Mouse (Mus musculus) liver, embryonic 11.5 days (tissue): ENCODE measurements at regions not wholly inside any gene's neighbourhood (a gene's known extent, or its start where the extent isn't known, plus 50 kb on each side); places are given as distances from the start of the nearest gene placed in this dataset.
A peak's percentile ranks its signal among the peaks of the same experiment; 100 is the strongest.

Experiments
- ATAC-seq: fragments of 200-750 bp; cut with Nextera tagmentation; replicated peaks from 2 replicates; pipeline ENCODE4 v1.8.0; 2017; ENCODE audit warnings: moderate number of reproducible peaks, mild to moderate bottlenecking, moderate TSS enrichment, moderate library complexity; ENCODE audit not compliant: low FRiP score
- DNase-seq: peaks from one replicate; pipeline ENCODE4 v3.0.0-alpha.2; 2017; ENCODE audit warnings: low spot score
- H3K27ac ChIP-seq: fragments of 300-500 bp; sonication (generic); 2 replicates; pipeline ENCODE4 v1.5.1; 2014; ENCODE audit warnings: mild to moderate bottlenecking, low read depth, low read length, control low read depth
- H3K27me3 ChIP-seq: fragments of 300-500 bp; sonication (generic); replicated peaks from 2 replicates; pipeline ENCODE4 v1.6.1; 2014; ENCODE audit warnings: low read length, mixed read lengths; ENCODE audit not compliant: control insufficient read depth, insufficient read depth
- H3K36me3 ChIP-seq: fragments of 300-500 bp; sonication (generic); 2 replicates; pipeline ENCODE4 v1.6.1; 2014; ENCODE audit warnings: mild to moderate bottlenecking, low read length, moderate library complexity, mixed read lengths; ENCODE audit not compliant: control insufficient read depth, insufficient read depth
- H3K4me1 ChIP-seq: fragments of 300-500 bp; sonication (generic); replicated peaks from 2 replicates; pipeline ENCODE4 v1.6.1; 2014; ENCODE audit warnings: low read length, mixed read lengths; ENCODE audit not compliant: control insufficient read depth, insufficient read depth
- H3K4me2 ChIP-seq: fragments of 300-500 bp; sonication (generic); 2 replicates; pipeline ENCODE4 v1.6.1; 2014; ENCODE audit warnings: mild to moderate bottlenecking, control low read depth, moderate library complexity
- H3K4me3 ChIP-seq: fragments of 300-500 bp; sonication (generic); 2 replicates; pipeline ENCODE4 v1.5.1; 2014; ENCODE audit warnings: low read depth, low read length, control low read depth
- H3K9ac ChIP-seq: fragments of 300-500 bp; sonication (generic); 2 replicates; pipeline ENCODE4 v1.6.1; 2014; ENCODE audit warnings: low read depth, low read length, control low read depth
- H3K9me3 ChIP-seq: fragments of 300-500 bp; sonication (generic); 2 replicates; pipeline ENCODE4 v1.6.1; 2016; ENCODE audit warnings: low read length, inconsistent platforms, mixed read lengths; ENCODE audit not compliant: control insufficient read depth
- WGBS: fragments of 180-500 bp; shearing (Covaris S2); extraction: QIAGEN DNeasy Blood & Tissue Kit; methylation state at CpG from one replicate; pipeline ENCODE4 v1.1.7; 2014; 5-methylcytosine and 5-hydroxymethylcytosine counted together

- Histone ChIP-seq H3K27me3 (no peaks in the 10 kb centered on the region), H3K4me3 (no peak overlapping the region), H3K9me3 (no peaks in the 10 kb centered on the region), H3K27ac (no peak overlapping the region), H3K9ac (no peak overlapping the region), H3K36me3 (no peaks in the 10 kb centered on the region), H3K4me1 (no peaks in the 10 kb centered on the region), H3K4me2 (no peak overlapping the region)
- no peak for DNase-seq
- ATAC-seq: no peak
- WGBS: 53% methylated on average over 14 of the region's 14 CpGs
Observed at GRCm38 (mm10) chr6:94401061-94401591, 99.0 kb upstream of the Slc25a26 start.

- no peaks in the 10 kb centered on the region for H3K4me1 ChIP-seq
- no peak overlapping the region for H3K27ac ChIP-seq
- no peaks in the 10 kb centered on the region for H3K36me3 ChIP-seq
- H3K9me3 ChIP-seq: no peaks in the 10 kb centered on the region
- H3K27me3 ChIP-seq: no peaks in the 10 kb centered on the region
- H3K9ac ChIP-seq: no peak overlapping the region
- no peak overlapping the region for H3K4me2 ChIP-seq
- ATAC-seq (0 out of 2 replicates have a peak, but pooled peaks have one; percentile 31), DNase-seq (no peak)
- H3K4me3 ChIP-seq: no peak overlapping the region
- WGBS: 43% methylated on average over 13 of the region's 13 CpGs
Observed at GRCm38 (mm10) chr6:94400471-94401051, 99.6 kb upstream of the Slc25a26 start.

- H3K27ac ChIP-seq: no peak overlapping the region
- ATAC-seq (no peak), DNase-seq (no peak)
- no peaks in the 10 kb centered on the region for H3K36me3 ChIP-seq
- H3K9me3 ChIP-seq: no peaks in the 10 kb centered on the region
- H3K4me2 ChIP-seq: no peak overlapping the region
- 44% methylated on average over 5 of the region's 5 CpGs for WGBS
- peaks cover 12% of the 10 kb centered on the region for H3K4me1 ChIP-seq
- H3K27me3 ChIP-seq: no peaks in the 10 kb centered on the region
- no peak overlapping the region for H3K9ac ChIP-seq
- no peak overlapping the region for H3K4me3 ChIP-seq
Observed at GRCm38 (mm10) chr6:94391134-94391533, 107.4 kb upstream of the Magi1 start.

GRCm38 (mm10) chr6:94390403-94390802 is 106.7 kb upstream of the Magi1 start:
- no peak for DNase-seq
- Histone ChIP-seq H3K4me1 (peaks cover 12% of the 10 kb centered on the region), H3K27ac (no peak overlapping the region), H3K36me3 (no peaks in the 10 kb centered on the region), H3K9me3 (no peaks in the 10 kb centered on the region), H3K4me3 (no peak overlapping the region), H3K4me2 (no peak overlapping the region), H3K9ac (no peak overlapping the region), H3K27me3 (no peaks in the 10 kb centered on the region)
- 0 out of 2 replicates have a peak, but pooled peaks have one; percentile 31 for ATAC-seq
- WGBS: 61% methylated on average over 2 of the region's 2 CpGs

- ATAC-seq (no peak), DNase-seq (no peak)
- Histone ChIP-seq H3K4me1 (peaks cover 12% of the 10 kb centered on the region), H3K27me3 (no peaks in the 10 kb centered on the region), H3K36me3 (no peaks in the 10 kb centered on the region), H3K9ac (no peak overlapping the region), H3K9me3 (no peaks in the 10 kb centered on the region), H3K27ac (no peak overlapping the region), H3K4me3 (no peak overlapping the region), H3K4me2 (no peak overlapping the region)
- 59% methylated on average over 9 of the region's 9 CpGs for WGBS
Observed at GRCm38 (mm10) chr6:94389716-94390115, 106.0 kb upstream of the Magi1 start.

GRCm38 (mm10) chr6:94387648-94388047 is 103.9 kb upstream of the Magi1 start:
- Histone ChIP-seq H3K36me3 (no peaks in the 10 kb centered on the region), H3K27me3 (no peaks in the 10 kb centered on the region), H3K9me3 (no peaks in the 10 kb centered on the region; the same call in 1 of the 2 replicates), H3K4me2 (no peak overlapping the region), H3K4me1 (peaks cover 12% of the 10 kb centered on the region), H3K4me3 (no peak overlapping the region), H3K9ac (no peak overlapping the region), H3K27ac (no peak overlapping the region)
- DNase-seq: no peak
- 69% methylated on average over 2 of the region's 2 CpGs for WGBS
- ATAC-seq: no peak

- Histone ChIP-seq H3K27ac (no peak overlapping the region), H3K4me1 (peaks cover 11% of the 10 kb centered on the region), H3K36me3 (no peaks in the 10 kb centered on the region), H3K4me2 (no peak overlapping the region), H3K27me3 (no peaks in the 10 kb centered on the region), H3K4me3 (no peak overlapping the region), H3K9ac (no peak overlapping the region), H3K9me3 (no peaks in the 10 kb centered on the region; the same call in 1 of the 2 replicates)
- no peak for ATAC-seq
- WGBS: 98% methylated on average over 2 of the region's 2 CpGs
- no peak for DNase-seq
Observed at GRCm38 (mm10) chr6:94385531-94385930, 101.8 kb upstream of the Magi1 start.

- Histone ChIP-seq H3K9me3 (no peaks in the 10 kb centered on the region), H3K4me2 (no peak overlapping the region), H3K4me1 (no peaks in the 10 kb centered on the region), H3K36me3 (no peaks in the 10 kb centered on the region), H3K4me3 (no peak overlapping the region), H3K27ac (no peak overlapping the region), H3K27me3 (no peaks in the 10 kb centered on the region; the same call in 1 of the 2 replicates), H3K9ac (no peak overlapping the region)
- DNase-seq (no peak), ATAC-seq (no peak)
- WGBS: 85% methylated on average over 2 of the region's 2 CpGs
Observed at GRCm38 (mm10) chr6:94369991-94370390, 86.3 kb upstream of the Magi1 start.

- Histone ChIP-seq H3K9ac (no peak overlapping the region), H3K27me3 (no peaks in the 10 kb centered on the region; the same call in 1 of the 2 replicates), H3K27ac (no peak overlapping the region), H3K9me3 (no peaks in the 10 kb centered on the region), H3K4me1 (no peaks in the 10 kb centered on the region), H3K4me3 (no peak overlapping the region), H3K36me3 (no peaks in the 10 kb centered on the region), H3K4me2 (no peak overlapping the region)
- ATAC-seq (no peak), DNase-seq (no peak)
- WGBS: 81% methylated on average over 6 of the region's 6 CpGs
Observed at GRCm38 (mm10) chr6:94363951-94364350, 80.2 kb upstream of the Magi1 start.
